Mouse (Mus musculus) ES-Bruce4 (cell line): ENCODE measurements around the gene Polr3b. TPM values are rescaled to one million over a fixed set of nuclear protein-coding genes. Genes with fewer than 3 reads are reported as not detected.

Experiments
- H3K27ac ChIP-seq: 2 replicates; pipeline ENCODE4 v1.5.1; 2012; ENCODE audit warnings: low read length, inconsistent platforms; ENCODE audit not compliant: insufficient read depth
- H3K27me3 ChIP-seq: 2 replicates; pipeline ENCODE4 v1.6.1; 2012; ENCODE audit warnings: mild to moderate bottlenecking, low read length, inconsistent platforms; ENCODE audit not compliant: control insufficient read depth, poor library complexity, insufficient read depth, severe bottlenecking
- H3K36me3 ChIP-seq: 2 replicates; pipeline ENCODE4 v1.6.1; 2012; ENCODE audit warnings: inconsistent platforms, mild to moderate bottlenecking, low read length, moderate library complexity; ENCODE audit not compliant: control insufficient read depth, poor library complexity, insufficient read depth, severe bottlenecking
- H3K4me1 ChIP-seq: one replicate; pipeline ENCODE4 v1.8.1; 2011; ENCODE audit warnings: low read length; ENCODE audit not compliant: control insufficient read depth, insufficient read depth
- H3K4me3 ChIP-seq: 2 replicates; pipeline ENCODE4 v1.5.1; 2011; ENCODE audit warnings: low read depth, mild to moderate bottlenecking, low read length
- H3K9ac ChIP-seq: 2 replicates; pipeline ENCODE4 v1.6.1; 2012; ENCODE audit warnings: low read depth, mild to moderate bottlenecking, inconsistent platforms; ENCODE audit not compliant: poor library complexity, severe bottlenecking
- H3K9me3 ChIP-seq: replicated peaks from 2 replicates; pipeline ENCODE4 v1.6.1; 2012; ENCODE audit warnings: mild to moderate bottlenecking, low read length, inconsistent platforms; ENCODE audit not compliant: control insufficient read depth, poor library complexity, insufficient read depth, severe bottlenecking
- CTCF ChIP-seq: IDR thresholded peaks from one replicate; pipeline ENCODE4 v1.8.1; 2011; ENCODE audit warnings: low read depth, low read length
- EP300 ChIP-seq: IDR thresholded peaks from 2 replicates; pipeline ENCODE4 v1.6.1; 2011; ENCODE audit warnings: low read depth, low read length; ENCODE audit not compliant: insufficient read depth
- POLR2A ChIP-seq: IDR thresholded peaks from one replicate; pipeline ENCODE4 v1.8.1; 2011; ENCODE audit warnings: low read length; ENCODE audit not compliant: insufficient read depth
- polyA plus RNA-seq: library from polyadenylated mRNA; stranded (reverse); fragments of >200 nt; gene quantifications from 2 replicates; pipeline ENCODE4 v1.2.4, GENCODE M21; 2011; ENCODE audit warnings: low read depth; ENCODE audit not compliant: missing spikeins, insufficient read depth, insufficient read length

The Polr3b gene
- polyA plus RNA-seq, 1 experiment, result 45.8 TPM

- TF ChIP-seq POLR2A (no peak), CTCF (no peak), EP300 (no peak)
- H3K4me3 ChIP-seq, result no peak overlapping the region
- H3K36me3 ChIP-seq, result no peaks in the 10 kb centered on the region
- H3K27me3 ChIP-seq, result no peaks in the 10 kb centered on the region
- H3K9me3 ChIP-seq, result no peaks in the 10 kb centered on the region
- H3K4me1 ChIP-seq, result no peaks in the 10 kb centered on the region
- H3K9ac ChIP-seq, result no peak overlapping the region
- no peak overlapping the region for H3K27ac ChIP-seq
These were observed 31.1 kb upstream of the Polr3b start for GRCm38 (mm10) chr10:84590956-84591355.

GRCm38 (mm10) chr10:84591640-84592148 is 30.4 kb upstream of the Polr3b start:
- no peaks in the 10 kb centered on the region for H3K9me3 ChIP-seq
- H3K27ac ChIP-seq, result no peak overlapping the region
- no peaks in the 10 kb centered on the region for H3K27me3 ChIP-seq
- H3K36me3 ChIP-seq, result no peaks in the 10 kb centered on the region
- H3K9ac ChIP-seq, result no peak overlapping the region
- H3K4me1 ChIP-seq, result no peaks in the 10 kb centered on the region
- TF ChIP-seq CTCF, result no peak
- TF ChIP-seq EP300, result no peak
- no peak for TF ChIP-seq POLR2A
- H3K4me3 ChIP-seq, result no peak overlapping the region

GRCm38 (mm10) chr10:84592745-84593144 is 29.3 kb upstream of the Polr3b start:
- H3K9me3 ChIP-seq, result no peaks in the 10 kb centered on the region
- no peak overlapping the region for H3K4me3 ChIP-seq
- H3K36me3 ChIP-seq, result no peaks in the 10 kb centered on the region
- TF ChIP-seq EP300, result no peak
- TF ChIP-seq CTCF, result no peak
- no peak for TF ChIP-seq POLR2A
- H3K27me3 ChIP-seq, result no peaks in the 10 kb centered on the region
- no peaks in the 10 kb centered on the region for H3K4me1 ChIP-seq
- no peak overlapping the region for H3K9ac ChIP-seq
- no peak overlapping the region for H3K27ac ChIP-seq

GRCm38 (mm10) chr10:84597127-84597785 is 24.8 kb upstream of the Polr3b start:
- Histone ChIP-seq H3K36me3 (no peaks in the 10 kb centered on the region), H3K9me3 (no peaks in the 10 kb centered on the region), H3K9ac (no peak overlapping the region), H3K4me1 (no peaks in the 10 kb centered on the region), H3K27me3 (no peaks in the 10 kb centered on the region), H3K4me3 (no peak overlapping the region), H3K27ac (no peak overlapping the region)
- TF ChIP-seq POLR2A (no peak), EP300 (no peak), CTCF (no peak)

- no peaks in the 10 kb centered on the region for H3K36me3 ChIP-seq
- no peak overlapping the region for H3K9ac ChIP-seq
- no peaks in the 10 kb centered on the region for H3K9me3 ChIP-seq
- no peaks in the 10 kb centered on the region for H3K4me1 ChIP-seq
- H3K27ac ChIP-seq, result no peak overlapping the region
- H3K27me3 ChIP-seq, result no peaks in the 10 kb centered on the region
- TF ChIP-seq POLR2A (no peak), EP300 (no peak), CTCF (no peak)
- H3K4me3 ChIP-seq, result no peak overlapping the region
These were observed 23.9 kb upstream of the Polr3b start for GRCm38 (mm10) chr10:84598172-84598571.

GRCm38 (mm10) chr10:84600136-84600535 is 22.0 kb upstream of the Polr3b start:
- no peak overlapping the region for H3K27ac ChIP-seq

More at GRCm38 (mm10) chr10:84600136-84600535, 22.0 kb upstream of the Polr3b start:
- no peak for TF ChIP-seq POLR2A
- no peak for TF ChIP-seq CTCF
- no peak for TF ChIP-seq EP300
- no peak overlapping the region for H3K4me3 ChIP-seq
- no peaks in the 10 kb centered on the region for H3K4me1 ChIP-seq
- no peaks in the 10 kb centered on the region for H3K36me3 ChIP-seq
- no peaks in the 10 kb centered on the region for H3K27me3 ChIP-seq
- no peak overlapping the region for H3K9ac ChIP-seq
- no peaks in the 10 kb centered on the region for H3K9me3 ChIP-seq
